Mouse (Mus musculus) ovary, postnatal 10 days (tissue): ENCODE data around the gene Dip2c.

Source experiments
- DNase-seq: peaks from one replicate; pipeline ENCODE4 v3.0.0; 2022; ENCODE audit warnings: low spot score

Gene Dip2c

DNA sequence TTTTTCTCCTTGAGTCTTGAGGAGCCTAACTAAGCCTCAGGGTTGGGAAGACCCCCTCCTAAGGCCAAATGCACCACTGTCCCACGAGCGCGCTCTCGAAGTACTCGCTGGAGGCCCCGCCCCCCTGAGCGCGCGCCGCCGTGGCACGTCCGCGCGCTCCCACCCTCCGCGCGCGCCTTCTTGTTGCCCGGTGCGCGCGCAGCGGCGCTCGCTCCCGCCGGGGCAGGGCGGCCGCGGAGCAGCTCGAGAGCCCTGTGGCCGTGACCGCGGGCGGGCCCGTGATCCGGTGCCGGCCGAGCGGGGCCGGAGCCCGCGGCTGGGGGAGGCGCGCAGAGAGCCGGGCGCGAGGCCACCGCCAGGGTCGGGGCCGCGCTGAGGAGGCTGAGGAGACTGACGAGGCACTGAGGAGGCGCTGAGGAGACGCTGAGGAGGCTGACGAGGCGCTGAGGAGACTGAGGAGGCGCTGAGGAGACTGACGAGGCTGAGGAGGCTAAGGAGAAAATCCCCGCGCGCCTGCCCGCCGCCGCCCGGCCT is at the start of gene Dip2c:
Gene Dip2c, plus strand, starts transcription at position 207 of the 534 bp plus-strand sequence.
- DNase-seq, result peak; percentile 77

DNA sequence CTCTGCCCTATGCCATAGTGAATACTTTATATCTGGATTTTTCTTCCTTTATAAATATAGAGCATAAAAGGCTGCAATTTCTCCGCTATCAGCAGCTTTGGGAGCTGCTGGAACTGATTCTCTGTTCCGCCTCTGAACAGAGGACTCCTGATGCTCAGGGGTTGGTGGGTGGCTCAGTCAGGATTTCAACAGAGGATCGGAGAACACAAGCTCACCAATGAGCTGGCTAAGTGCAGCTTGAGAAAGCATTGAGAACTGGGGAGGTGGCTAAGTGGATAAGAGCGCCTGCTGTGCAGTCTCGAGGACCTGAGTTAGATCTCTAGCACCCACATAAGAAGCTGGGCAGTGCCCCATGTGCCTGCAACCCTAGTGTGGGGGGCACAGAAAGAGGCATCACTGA is 49.2 kb upstream of the Dip2c start:
- DNase-seq, result no peak

DNA sequence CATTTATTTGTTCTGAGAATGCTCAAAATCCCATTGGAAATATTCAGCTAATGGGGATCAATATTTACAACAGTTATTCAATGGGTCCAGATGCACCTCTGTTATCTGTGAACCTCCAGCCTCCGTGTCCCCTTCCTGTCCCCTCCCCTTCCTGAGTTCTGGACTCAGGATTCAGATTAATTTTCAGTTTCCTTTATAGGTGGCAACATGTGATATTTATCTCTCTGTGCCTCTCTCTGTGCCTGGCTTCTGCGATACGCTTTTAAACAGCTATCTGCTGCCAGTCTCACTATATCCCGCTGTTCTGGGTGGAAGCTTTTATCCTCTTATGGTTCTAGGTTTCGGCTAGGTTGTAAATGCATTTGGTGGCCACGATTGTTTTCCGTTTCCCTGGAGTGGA is 38.8 kb upstream of the Dip2c start:
- DNase-seq, result no peak

DNA sequence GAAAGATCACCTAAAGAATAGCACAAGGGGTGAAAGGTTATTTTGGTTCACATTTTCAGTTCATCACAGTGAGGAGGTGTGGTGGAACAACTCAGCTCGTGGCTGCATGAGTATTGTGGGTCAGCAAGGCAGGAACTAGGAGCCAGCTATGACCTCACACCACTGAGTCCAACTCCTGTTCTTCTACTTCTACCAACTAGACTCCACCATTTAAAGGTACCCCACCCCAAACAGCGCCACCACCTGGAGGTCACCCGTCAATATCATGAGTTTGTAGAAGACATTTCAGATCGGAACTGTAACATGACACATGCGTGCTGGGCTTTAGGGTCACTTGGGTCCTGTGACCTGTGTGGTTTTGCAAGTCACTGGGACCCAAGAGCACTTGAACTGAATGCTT is 37.2 kb upstream of the Dip2c start:
- no peak for DNase-seq

DNA sequence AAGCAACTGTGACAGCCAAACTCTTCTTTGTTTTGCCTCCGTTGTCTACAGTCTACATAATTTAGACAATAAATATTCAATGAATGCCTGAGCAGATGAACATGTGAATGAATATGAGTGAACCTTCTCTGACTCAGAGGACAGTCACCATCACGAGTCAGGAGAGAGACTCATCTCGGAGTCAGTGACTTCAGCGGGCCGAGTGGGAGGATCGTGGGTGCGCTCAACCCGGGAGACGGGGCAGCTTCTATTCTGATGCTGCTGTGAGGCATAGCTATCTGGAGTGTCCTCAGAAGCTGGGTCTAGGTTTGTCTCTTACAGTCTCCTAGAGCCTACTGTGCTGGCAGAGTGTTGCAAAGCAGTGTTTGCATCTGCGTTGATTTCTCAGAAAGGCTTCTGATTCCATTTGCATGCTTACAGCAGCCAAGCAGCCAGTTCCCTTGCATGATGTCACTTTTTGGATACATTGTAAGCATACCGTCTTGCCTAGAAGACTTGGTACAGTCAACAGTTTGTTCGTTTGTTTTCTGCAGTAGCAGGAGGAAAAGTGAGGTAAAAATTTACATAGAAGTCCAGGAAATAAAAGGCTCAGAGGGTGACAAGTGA is 36.6 kb upstream of the Dip2c start:
- DNase-seq, result no peak

DNA sequence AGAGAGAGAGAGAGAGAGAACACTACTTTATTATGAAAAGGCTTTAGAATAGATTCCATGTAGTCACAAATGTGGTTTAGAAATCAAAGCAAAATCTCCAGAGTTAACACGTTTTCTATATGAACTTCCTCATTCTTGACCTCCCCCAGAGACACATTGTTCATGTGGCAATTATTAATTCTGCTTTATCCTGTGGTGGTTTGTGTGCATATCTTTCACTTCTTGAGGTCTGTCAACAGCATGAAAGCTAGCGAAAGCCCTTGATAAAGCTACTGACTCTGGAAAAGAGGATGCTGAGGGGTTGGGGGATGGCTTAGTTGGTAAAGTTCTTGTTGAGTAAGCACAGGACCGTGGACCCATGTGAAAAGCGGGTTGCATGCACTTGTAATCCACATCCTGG is 14.6 kb upstream of the Dip2c start:
- no peak for DNase-seq

DNA sequence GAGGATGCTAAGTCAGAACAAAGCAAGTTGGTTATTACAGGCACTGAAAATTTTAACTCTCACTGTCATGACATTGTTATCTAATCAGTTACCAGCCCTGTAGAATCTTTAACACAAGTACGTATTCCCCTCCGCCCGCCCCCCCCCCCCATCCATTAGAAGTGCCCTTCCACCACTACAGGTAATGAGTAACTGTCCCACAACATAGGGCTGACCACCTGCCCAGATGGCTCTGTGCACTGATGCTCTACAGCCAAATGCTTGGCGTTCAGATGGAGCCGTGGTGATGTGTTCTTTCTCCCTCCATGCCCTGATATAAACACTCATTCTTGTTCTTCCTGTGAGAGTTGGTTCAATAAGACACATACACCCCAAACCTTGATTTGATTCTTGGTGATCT is 10.8 kb upstream of the Dip2c start:
- no peak for DNase-seq

DNA sequence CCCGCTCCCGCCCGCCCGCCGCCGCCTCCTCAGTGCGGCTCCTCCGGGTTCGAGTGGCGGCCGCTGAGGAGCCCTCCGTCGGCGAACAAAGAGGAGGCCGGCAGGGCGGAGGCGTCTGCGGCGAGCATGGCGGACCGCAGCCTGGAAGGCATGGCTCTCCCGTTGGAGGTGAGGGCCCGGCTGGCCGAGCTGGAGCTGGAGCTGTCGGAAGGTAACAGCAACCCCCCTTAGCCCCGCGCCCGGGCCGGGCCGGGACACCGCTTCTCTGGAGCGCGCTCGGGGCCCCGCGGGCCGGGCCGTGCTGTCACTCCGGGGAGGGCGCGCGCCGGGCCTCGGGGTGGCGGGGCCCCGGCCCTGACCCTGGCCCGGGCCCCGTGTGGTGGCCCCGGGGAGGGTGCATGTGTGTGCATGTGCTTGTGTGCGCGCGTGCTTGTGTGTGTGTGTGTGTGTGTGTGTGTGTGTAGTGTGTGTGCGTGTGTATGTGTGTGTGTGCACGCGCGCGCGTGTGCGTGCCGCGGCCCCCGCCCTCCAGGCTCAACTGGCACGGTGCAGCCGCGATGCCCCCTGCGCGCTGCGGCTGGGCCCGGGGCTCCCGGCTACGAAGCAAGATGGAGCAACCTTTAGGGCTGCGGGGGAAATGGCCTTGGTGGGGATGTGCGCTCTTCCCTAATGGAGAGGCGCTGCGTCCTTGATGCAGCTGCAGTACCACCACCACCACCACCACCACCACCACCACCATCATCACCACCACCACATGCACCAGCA is 710 bp downstream of the Dip2c start:
- peak; percentile 50 for DNase-seq

DNA sequence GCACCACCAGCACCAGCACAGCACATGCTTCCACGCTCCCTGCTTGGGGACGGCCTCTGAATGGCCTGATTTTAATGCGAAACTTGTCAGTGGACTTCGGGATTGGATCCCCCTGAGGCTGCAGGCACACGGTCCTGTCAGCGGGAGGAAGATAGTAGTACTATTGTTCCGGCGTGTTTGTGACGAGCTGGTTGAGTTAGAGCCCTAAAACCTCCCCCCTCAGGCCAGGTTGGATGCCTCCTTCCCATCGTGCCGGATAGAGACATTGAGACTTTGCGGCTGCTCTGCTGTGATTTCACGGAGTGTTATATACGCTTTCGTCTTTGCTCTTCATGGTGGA is 1.3 kb downstream of the Dip2c start:
- no peak for DNase-seq

DNA sequence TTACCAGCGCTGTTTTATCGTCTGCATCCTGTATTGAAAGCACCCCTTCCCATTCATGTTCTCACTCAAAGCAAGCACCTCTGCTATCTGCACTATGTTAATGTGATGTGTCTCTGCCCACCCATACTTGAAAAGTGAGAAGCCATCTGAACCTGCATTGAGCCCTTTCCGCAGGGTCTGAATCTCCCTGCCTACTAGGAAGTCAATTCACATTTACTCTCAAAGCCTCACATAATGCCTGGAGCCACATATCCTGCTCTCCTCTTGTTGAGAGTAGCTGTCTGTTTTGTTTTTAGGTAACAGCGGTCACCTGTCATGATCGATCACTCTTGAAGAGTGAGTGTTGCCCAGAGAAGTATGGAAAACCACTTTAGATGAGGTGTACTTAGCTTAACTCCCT is 2.3 kb downstream of the Dip2c start:
- DNase-seq, result no peak

DNA sequence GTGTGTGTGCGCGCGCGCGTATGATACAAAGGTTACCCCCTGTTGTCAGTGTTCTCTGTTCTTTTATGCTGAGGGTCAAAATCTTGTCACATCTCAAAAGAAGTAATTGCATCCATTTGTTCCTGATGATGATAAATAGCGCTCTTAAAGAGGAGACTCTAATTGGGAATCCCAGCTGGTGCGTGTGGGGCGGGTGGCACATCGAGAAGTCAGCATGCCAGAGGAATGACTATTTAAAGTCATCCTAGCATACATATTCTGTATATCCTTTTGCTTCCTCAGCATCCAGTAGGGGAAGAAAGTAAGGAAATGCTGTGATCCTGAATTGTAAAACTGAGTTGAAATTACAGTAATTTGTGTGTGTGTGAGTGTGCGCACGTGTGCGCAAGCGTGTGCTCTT is 6.7 kb downstream of the Dip2c start:
- DNase-seq, result no peak

DNA sequence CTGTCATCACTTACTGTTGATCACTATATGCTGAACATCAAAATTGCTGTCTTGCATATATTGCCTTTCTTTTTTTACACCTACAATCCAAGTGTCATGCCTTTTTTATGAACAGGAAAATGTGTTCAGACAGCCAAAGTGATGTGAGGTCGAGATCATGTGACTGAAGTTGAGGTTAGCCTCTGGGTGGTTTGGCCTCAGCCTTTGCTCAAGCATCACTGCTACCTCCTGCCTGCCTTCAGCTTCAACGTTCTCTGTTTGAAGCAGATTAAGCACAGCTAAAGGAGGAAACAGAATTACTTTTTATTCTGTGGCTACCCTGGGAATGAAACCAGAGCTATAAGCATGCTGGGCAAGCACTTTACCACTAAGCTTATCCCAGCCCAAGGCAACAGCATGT is 13.6 kb downstream of the Dip2c start:
- no peak for DNase-seq

DNA sequence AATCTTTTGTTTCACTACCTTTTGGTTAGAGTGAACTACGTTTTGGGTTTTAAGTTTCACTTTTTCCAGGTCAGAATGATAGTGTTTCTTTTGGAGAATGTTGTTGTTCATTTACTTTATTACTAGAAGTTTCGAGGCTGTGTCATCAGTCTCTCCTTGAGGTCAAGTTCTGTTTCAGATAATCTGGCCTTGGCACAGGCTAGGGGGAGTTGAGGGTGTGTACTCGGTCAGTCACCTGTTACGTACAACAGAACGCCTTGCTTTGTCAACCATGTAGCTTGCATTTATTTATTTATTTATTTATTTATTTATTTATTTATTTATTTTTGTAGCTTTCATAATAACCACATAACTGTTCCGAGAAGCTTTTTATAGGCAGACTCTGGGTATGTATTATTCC is 20.0 kb downstream of the Dip2c start:
- no peak for DNase-seq

DNA sequence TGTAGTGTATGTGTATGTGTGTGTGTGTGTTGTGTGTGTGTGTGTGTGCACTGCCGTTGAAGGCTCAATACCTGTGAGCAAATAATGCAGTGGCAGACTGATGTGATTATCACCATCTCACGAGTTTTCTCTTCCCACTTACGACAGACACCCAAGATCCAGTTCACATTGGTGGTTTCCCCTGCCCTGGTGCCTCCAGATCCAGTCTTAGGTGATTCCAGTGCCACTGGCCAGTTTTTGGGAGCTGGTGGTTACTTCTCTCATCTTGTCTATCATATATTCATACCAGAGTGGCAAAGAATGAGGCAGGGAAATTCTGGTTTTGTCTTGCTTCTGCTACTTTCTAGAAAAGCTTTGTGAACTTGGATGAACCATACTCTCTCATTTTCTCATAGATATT is 20.9 kb downstream of the Dip2c start:
- no peak for DNase-seq

DNA sequence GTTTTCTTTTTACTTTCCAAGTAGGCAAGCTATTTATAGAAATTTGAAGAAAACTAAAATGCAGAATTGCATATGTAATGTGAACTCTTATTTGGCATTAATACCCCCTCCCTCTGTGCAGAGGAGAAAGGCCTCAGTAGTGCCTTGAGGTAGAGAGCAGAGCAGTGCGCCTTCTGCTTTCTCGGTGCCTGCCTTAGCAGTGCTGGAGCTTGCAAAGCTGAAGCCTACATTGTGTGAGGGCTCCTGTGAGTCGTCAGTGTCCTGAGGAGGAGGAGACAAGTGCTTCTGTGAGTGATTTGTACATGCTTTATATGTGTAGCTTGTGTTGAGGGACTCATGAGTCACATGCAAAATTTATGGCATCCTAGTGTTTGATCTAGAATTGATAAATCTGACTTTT is 21.4 kb downstream of the Dip2c start:
- no peak for DNase-seq

DNA sequence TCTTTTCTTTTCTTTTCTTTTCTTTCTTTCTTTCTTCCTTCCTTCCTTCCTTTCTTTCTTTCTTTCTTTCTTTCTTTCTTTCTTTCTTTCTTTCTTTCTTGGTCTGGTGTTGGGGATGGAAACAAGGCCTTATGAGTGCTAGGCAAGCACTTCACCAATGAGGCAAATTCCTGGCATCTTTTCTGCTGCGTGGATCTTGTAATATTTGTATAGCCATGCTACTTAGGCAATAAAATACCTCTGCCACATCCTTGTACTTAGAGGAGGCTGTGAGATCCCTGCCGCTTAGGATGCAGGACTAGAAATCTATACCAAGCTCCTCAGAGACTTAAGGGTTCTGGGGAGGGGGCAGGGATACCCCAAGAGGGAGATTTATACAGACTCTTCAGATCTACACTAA is 23.3 kb downstream of the Dip2c start:
- DNase-seq, result no peak

DNA sequence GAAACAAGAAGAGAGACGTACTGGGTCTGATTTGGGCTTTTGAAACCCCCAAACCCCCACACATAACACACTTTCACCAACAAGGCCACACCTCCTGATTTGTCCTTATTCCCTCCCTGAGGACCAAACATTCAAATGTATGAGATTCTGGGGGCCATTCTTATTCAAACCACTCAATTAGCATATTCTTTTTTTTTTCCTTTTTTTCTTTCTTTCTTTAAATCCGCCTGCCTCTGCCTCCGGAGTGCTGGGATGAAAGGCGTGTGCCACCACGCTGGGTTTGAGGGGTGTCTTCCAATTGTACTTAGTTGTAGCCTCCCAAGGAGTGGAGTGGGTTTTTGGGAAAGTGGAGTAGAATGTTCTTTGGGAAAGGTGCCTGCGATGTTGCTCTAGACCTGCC is 32.5 kb downstream of the Dip2c start:
- DNase-seq, result no peak

DNA sequence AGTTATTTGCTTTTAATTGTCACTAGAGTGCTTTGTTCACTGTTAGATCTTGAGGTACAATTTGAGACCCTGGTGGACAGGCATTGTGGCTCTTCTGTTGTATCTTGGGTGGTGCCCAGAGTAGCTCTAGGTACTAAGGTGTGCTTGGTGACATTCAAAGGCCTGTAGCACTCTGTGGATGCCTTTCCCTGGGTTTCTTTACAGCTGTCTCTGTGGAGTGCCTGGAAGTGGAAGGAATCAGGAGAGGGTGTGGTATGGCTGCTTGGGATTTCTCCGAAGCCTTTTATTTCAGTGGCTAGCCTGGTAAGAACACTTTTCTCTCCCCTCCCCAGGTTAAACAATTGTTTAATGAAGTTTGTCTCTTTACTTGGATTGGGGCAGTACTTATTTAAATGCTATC is 34.5 kb downstream of the Dip2c start:
- no peak for DNase-seq

DNA sequence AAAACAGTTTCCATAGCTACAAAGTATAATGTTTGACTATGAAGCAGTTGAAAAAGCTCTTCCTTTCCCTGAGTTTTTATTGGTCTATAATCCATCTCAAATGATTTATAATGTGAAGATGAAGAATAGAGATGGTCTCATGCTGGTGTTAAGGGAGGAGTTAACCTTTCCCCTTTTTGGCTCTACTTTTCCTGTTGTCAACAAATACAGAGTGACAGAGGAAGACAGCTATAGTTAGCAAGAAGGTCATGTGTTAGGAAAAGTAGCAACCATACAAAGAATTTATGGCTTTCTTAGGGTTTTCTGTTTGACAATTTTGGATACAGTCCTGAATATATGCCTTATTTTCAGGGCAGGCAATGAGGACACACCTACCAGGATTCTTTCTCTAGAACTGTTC is 36.6 kb downstream of the Dip2c start:
- DNase-seq, result no peak

DNA sequence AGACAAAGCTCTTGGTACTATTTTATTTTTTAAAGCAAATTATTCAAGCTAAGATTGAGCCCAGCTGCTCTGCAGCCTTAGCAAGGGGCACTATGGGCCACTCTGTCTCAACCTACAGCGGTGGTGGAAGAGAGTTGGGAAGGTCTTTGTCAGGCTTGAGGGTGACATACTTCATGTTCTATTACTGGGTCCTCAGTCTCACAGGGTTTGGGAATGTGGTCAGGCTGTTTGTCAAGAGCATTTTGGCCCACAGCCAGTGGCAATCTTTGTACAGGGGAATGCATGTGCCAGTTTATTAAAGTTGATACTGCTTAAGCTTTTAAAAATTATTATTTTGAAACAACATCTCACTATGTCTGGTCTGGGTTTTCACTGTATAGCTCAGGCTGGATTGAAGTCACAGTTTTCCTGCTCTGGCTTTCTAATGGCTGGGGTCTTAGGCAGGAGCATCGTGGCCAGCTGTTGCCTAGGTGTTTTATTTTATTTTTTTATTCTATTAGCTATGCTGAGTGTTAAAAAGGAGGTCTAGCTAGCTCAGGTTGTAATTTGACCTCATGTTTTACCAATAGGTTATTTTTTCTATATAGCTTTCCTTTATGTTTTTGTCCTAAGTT is 37.9 kb downstream of the Dip2c start:
- DNase-seq, result no peak

DNA sequence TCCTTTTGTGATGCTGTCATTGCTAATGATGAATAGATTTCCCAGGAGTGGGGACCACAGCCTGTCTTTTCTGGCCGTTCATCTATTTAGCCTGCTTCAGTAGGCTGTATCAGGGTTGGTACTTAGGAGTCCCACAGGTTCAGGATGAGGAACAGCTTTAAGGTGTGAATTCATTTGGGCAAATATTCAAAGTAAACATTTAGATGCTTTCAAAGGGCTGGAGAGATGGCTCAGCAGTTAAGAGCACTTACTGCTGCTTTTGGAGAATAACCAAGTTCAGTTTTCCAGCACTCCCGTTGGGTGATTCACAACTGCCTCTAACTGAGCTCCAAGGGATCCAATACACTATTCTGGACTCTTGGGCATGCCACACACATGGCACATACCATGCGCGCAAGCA is 38.4 kb downstream of the Dip2c start:
- DNase-seq, result no peak

DNA sequence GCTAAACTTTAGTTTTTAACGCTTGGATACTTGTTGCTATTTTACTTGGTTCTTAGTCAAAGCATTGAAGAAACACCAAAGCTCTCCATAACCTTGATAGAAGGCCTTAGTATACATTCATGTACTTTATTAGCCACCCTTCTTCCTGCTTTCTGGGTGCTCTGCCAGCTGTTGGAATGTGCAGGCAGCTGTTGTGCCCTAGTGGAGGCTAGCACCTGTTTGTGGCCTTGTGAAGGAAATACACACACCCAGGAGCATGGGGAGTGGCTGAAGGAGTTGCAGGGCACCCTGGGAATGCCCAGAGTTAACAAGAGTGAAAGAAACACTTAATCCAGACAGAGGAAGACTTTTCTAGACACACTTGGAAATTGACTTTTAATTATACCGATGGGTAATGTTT is 43.4 kb downstream of the Dip2c start:
- no peak for DNase-seq

DNA sequence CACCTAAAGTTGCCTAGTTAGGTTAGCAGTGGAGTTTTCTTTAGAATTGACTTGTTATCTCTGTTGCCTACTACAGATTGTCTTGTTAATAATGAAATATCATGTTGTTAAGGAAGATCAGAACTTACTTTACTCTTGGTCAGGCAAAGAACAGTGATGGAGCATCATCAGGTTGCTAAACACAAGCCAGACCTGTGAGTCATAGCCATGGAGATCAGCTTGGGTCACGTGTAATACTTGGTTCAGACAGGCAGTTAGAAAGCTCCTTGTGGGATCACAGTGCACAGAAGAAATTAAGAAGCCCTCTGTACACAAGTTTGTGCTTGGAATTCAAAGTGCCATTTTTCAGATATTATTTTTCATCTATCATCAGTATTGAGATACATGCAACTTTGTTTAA is 48.9 kb downstream of the Dip2c start:
- DNase-seq, result no peak
